Mouse (Mus musculus): Measurements from ENCODE around the gene Plagl2. TPM values are rescaled to one million over a fixed set of nuclear protein-coding genes. Genes with fewer than 3 reads are reported as not detected.
A peak's percentile ranks its signal among the peaks of the same experiment; 100 is the strongest.

Gene Plagl2
- total RNA-seq, 2 experiments from 2014 or later = 4.4 to 4.5 TPM

DNA sequence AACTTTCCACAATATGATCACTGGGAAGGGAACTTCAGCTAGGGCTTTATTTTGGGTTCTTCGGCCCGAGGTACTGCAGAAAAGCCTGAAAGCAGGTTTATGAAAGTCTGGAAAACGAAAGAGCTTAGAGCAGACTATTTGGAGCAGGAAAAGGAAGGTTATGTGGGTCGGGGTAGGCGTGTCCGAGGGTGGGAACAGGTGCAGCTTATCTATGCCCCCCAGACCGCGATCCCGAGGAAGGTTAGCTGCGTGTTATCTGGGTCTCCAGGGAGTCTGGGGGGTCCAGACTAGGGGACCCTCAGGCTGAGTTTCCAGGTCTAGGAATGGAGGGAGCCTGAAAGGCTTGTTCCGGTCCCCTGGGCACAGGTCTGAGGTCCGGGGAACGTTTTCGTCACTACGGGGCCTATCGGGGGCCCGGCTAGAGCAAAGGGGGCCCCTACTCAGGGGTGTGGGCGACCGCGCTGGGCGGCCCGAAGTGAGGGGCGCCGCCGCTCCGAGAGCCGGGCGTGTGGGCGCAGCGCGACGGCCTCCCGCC is 458 bp downstream of the Plagl2 start:
- DNase-seq (ENCODE audit: low spot score in 2 of 2) = no peak
- intact Hi-C loops (cut with DNase I) = no loop called here

DNA sequence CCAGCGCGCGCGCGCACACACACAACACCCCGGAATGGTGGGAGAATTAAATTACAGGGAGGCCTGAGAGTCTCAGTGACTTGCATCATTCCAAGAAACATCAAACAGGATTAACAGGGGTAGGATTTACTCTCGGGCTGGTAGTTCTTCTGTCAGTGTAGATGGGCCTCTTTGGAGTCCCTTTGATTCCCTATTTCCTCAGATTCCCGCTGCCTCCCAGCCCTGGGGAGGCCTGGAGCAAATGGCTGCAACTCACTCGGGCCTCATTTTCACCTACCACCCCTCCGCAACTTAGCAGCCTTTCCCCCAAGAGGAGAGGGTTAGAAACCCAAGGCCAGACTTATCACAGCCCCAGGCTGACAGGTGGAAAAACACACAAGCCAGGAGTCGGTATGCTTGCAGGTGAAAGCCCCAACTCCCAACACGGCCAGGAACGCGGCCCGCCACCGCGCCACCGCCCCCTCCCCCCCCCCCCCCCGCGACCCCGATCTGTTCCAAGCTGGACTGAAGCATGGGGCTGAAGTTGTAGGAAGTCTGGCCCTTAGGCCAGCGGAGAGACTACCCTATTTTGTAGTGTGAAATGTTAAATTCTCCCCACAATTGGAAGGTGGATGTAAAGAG is 1.3 kb downstream of the Plagl2 start:
- DNase-seq (ENCODE audit: low spot score in 2 of 2) = no peak
- intact Hi-C loops (cut with DNase I) = loop anchor here (2.0 kb wide), 1 partner anchor 79 kb away; the partner anchor contains the start of gene Tm9sf4

DNA sequence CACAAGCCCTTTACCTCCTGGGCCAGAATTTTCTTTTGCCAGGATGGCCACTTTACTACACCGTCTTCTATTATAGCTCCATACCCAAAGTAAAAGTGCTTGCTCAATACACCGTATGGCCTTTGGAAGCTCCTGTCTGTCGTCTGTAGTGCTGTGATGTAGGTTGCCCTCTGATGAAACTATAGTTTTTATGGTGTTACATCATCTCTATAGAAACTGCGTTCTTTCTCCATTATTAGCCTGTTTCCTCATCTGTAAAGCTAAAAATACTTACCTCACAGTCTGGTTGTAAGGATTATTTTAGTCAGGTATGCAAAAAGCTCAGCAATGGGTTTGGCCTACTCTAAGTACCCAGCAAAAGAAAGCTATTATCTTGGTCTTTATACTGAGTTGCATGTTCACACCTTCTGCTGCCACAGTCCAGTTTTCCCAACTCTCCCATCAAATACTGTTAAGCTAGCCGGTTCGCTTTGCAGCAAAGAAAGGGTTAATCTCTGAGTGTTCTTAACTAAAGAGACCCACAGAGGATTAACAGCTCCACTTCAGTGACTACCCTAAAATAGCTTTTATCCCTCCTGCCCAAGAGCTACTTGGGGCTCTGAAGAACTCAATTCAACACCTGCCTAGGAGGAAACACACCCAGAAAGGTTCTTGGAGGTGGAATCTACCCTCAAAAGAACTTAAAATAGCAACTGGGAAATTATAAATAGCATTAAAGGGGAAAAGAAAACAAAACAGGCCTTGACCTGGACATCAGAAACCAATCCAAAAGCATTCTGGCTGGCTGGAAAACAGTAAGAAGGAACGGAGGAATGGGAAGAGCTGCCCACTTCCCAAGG is 2.0 kb downstream of the Plagl2 start:
- DNase-seq (ENCODE audit: low spot score in 2 of 2) = no peak
- intact Hi-C loops (cut with DNase I) = loop anchor here (2.0 kb wide), 1 partner anchor 78 kb away; the partner anchor contains the start of gene Tm9sf4

DNA sequence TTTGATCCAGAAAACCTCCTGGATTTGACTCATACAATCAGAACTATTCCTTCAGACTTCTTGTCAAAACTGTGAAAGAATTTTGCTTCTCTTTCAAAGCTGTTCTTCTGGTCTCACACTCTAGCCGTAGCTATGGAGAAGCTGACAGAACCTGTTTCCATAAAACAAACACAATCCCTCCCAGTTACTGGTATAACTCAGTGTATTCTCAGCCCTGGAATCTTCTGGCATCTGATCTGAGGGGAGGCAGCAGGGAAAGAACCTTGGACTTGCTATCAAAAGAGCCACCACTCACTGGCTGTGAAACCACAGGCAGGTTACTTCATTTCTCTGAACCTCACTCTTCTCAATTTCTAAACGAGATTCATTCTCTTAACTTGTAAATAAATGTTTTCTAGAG is 2.8 kb downstream of the Plagl2 start:
- no peak for DNase-seq (ENCODE audit: low spot score in 2 of 2)
- intact Hi-C loops (cut with DNase I) = loop anchor here (2.0 kb wide), 1 partner anchor 78 kb away; the partner anchor contains the start of gene Tm9sf4

DNA sequence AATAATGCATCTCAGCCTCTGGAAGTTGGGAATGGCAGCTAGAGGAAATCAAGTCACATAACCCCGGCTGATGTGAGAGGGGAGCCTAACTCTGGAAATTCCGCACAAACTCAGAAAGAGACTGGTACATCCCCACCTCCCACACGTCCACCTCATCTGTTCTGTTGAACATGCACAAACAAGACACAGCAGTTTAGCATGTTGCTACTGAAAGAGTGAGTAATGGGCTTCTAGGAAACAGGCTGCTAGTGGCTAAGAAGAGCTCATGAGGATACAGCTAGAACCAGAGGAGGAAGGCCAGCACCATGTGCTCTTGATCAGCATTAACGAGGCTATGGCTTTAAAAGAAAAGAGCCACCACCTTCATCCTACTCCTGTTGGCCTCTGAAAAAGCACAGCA is 3.3 kb downstream of the Plagl2 start:
- intact Hi-C loops (cut with DNase I) = loop anchor here (2.0 kb wide), 1 partner anchor 77 kb away; the partner anchor contains the start of gene Tm9sf4
- no peak for DNase-seq (ENCODE audit: low spot score in 2 of 2)

DNA sequence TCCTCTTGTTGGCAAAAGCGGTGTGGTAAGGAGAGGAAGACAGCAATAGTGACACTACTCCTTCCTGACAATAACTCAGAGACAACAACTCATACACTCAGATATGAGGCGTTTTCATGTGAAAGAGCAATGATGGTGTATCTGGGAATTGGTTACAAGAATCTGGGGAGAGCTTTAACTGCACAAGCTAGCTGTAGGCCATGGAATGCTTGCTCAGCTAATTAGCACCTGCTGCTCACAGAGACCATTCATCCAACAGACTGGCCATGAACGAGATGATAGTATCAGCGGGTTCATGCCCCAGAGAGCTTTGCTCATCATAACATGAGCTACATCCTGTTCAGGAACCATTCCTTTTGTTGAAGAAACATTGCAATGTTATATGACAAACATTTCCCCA is 4.0 kb downstream of the Plagl2 start:
- intact Hi-C loops (cut with DNase I) = no loop called here
- DNase-seq (ENCODE audit: low spot score in 2 of 2) = no peak

DNA sequence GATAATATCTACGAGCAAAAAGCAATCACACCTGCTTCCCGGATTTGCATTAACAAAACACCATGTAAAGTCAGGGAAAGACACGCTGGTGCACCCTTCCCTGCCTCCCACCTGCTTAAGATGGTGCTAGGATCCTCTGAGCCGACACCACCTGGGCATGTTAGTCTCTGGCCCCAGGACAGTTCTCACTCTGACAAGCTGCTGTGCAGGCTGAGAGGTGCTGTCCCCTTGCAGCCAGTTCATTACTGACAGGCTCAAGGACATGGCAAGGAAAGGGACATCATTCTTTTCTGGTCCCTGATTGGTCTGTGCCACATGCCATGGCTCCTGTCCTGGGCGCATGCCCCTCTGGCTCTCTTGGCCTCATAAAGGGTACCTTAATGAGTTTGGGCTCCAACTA is 12.7 kb downstream of the Plagl2 start:
- intact Hi-C loops (cut with DNase I) = no loop called here
- no peak for DNase-seq (ENCODE audit: low spot score in 2 of 2)

DNA sequence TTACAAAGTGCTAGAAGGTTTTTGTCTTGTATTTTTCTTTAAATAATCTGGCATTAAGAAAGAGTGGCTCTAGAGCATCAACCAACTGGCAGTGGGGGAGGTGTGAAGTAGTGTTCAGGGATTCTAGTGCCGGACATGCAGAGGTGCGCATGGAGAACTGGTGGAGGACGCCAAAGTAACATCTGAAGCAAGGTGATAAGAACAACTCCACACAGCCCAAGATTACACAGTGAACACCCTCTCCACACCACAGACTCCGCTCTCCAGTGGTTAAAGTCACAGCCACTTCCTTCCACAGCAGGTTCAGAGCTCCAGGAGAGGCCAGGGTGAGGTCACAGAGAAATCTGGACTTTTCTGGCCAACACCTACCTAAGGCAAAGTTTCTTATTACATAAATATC is 13.3 kb downstream of the Plagl2 start:
- DNase-seq (ENCODE audit: low spot score in 2 of 2) = no peak
- intact Hi-C loops (cut with DNase I) = no loop called here

DNA sequence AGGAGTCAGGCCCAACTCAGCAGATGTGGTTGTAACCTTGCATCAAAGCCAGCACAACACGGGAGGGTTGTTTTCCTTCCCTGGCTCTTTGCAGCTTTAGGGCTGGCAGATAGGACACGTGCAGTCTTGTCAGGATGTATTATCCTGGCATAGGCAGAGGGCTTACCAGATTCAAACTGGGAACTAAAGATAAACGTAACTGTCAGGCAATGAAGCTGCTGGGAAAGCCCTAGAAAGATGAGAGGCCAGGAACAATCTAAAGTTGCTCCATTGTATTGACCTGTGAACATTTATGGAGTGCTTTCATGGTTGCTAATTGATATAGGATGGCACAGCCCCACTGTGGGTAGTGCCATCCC is 15.7 kb downstream of the Plagl2 start:
- DNase-seq (ENCODE audit: low spot score in 2 of 2) = no peak
- intact Hi-C loops (cut with DNase I) = no loop called here

DNA sequence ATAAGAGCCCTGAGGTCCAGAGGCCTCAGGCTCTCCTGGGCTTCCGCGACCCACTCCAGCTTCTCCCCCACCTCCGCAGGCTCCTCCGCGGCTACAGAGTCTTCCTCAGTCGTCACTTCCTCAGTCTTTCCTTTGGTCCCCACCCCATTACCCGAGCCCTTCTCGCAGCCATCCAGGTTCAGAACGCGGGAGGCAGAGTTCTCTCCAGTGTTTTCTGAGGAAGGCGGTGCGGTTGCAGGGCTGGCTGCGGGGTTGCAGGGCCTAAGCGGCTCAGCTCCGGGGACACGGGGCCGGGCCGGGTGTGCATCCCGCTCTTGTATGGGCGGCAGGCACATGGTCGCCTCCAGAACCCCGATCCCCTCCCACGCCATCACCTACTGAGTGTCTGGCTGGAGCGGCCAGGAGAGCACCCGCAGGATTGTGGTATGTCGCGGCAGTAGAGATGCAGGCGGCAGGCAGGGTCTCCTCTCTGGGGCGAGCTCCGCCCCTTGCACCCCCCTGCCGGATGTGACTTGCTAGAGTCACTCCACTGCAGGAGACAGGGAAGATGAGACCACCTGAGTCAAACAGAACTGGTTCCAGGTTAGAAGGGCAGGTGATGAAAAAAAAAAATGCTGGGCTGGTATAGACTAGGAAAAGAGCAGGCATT is 16.2 kb downstream of the Plagl2 start, which contains the start of gene Tspyl3:
TSS of gene Tspyl3 (minus strand) at position 496 of the 649 bp plus-strand sequence.
- peak; percentile 60 to 62 for DNase-seq (ENCODE audit: low spot score in 2 of 2)
- intact Hi-C loops (cut with DNase I) = no loop called here

DNA sequence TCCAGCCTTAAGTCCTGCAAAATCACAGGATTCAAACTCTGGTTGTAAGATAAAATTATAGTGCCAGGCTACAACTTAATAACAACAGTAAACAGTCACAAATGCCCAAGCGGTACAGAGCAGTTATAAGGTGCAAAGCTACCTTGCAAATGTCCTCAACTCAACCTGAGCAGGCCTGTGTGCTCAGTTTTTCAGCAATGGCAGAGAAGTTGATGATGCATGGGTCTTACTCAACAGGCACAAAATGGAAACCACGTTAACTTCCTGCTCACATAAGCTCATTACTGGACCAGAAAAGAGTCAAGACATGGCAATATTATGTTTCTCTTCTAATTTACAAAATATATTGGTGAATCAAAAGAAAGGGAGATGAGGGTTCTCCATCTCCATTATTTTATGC is 18.7 kb downstream of the Plagl2 start:
- DNase-seq (ENCODE audit: low spot score in 2 of 2) = no peak
- intact Hi-C loops (cut with DNase I) = no loop called here

DNA sequence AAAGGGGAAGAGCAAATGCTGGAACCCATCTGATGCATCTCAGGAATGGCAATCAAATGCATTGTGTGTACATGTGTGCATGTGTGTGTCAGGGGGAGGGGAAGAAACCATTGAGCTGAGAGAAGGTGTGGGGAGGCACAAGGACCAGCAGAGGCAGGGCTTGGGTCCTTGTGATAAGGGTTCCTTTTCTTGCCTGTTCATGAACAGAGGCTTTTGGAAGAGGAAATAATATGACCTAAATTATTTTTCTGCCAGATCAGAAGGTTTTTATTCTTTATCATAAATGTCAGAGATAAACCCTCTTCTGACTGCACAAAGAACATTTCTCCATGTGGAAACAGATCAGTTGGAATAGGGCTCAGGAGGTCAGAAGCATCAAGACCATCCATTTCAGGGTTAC is 19.1 kb downstream of the Plagl2 start:
- no peak for DNase-seq (ENCODE audit: low spot score in 2 of 2)
- intact Hi-C loops (cut with DNase I) = no loop called here

DNA sequence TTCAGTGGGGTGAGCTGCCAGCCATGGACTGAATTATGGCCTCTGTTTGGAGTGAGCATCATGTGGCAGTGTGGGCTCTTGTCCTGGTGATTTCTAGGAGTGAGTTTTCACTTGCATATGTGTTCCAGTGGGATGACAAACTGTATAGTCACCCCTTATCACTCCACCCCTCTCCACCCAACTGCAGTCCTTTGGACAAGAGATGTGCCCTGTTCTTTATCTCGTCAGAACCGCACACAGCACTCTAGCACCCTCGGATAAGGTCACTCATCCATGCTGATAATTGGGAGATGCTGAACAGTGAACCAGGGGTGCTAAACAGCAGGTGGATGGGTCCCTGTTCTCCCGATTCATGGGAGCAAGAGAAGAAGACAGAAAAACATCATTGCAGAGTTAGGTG is 19.6 kb downstream of the Plagl2 start:
- no peak for DNase-seq (ENCODE audit: low spot score in 2 of 2)
- intact Hi-C loops (cut with DNase I) = no loop called here

DNA sequence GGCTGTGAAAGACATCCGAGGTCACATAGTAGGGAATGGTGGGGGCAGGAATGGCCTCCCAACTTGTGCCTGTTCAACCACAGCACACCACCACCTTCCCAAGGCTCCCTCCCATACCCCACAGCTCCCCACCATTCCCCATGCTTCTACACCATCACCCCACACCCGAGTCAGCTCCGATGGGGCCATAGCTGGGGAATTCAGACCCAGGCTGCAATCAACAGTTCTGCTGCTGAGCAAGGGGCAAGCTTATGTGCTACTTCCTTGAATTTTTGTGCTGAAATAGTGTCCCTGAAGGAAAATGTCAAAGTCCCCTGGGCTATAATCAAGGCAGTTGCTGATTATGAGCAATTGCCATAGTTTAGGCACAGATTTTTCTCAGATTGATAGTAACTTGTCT is 22.7 kb downstream of the Plagl2 start:
- DNase-seq (ENCODE audit: low spot score in 2 of 2) = no peak
- intact Hi-C loops (cut with DNase I) = no loop called here

DNA sequence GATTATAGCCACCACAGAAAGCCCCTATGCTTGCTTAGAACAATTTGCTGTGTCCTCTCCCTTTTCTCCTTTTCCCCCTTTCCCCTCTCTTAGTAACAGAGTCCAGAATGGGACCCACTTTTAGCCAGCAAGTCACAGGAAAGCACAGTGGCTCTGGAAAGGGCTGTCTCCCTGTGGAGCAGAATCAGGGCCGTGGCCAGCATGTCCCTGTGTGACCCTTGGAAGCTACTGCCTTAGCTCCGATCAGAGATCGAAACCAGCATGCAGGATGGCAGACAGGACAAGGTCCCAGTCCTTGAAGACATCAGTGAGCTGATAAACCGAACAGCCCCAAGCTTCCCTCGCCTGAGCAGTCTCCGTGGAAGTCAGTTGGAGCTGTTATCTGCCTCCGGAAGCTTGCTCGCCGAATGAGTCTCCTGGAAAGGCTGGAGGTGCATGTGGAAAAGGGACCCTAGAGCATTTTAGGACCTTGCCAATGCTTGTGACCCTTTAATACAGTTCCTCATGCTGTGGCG is 23.3 kb downstream of the Plagl2 start:
- intact Hi-C loops (cut with DNase I) = no loop called here
- DNase-seq (ENCODE audit: low spot score in 2 of 2) = no peak

DNA sequence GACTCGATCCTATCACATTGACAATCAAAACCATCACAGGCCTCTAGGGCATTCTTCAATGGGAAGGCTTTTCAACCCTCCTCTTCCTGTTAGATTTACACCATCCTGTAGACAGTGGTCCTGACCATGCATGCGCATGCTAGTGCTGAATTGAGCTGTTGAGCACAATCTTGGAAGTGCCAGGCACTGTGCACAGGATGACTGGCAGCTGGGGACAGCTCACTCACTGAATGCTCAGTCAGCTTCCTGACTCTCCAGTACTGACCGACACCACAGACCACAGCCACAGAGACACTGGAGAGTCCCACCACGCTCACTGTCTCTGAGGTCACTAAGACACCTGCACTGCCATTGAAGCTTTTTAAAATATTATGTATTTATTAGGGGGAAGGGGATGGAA is 25.8 kb downstream of the Plagl2 start:
- no peak for DNase-seq (ENCODE audit: low spot score in 2 of 2)
- intact Hi-C loops (cut with DNase I) = no loop called here

DNA sequence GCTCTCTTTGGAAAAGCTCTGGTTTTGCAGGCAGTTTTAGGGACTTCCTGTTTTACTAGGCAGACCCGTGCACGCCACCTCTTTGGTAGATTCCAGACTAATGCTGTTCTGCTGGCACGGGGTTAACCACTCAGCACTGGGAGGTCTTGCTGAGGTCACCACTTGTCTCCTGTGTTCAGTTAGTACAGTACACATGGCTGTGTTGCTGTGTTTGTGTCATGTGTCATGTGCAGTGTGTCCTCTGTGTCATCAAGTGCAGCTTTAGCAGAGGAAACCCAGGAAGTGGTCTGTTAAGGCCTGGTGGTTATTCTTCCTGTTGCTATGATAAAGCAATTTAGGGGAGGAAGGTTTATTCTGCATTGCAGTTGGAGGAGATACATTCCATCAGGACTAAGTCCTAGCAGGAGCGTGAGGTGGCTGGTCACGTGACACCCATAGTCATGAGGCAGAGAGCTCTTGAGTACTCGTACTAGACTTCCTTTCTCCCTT is 26.4 kb downstream of the Plagl2 start:
- DNase-seq (ENCODE audit: low spot score in 2 of 2) = no peak
- intact Hi-C loops (cut with DNase I) = no loop called here

DNA sequence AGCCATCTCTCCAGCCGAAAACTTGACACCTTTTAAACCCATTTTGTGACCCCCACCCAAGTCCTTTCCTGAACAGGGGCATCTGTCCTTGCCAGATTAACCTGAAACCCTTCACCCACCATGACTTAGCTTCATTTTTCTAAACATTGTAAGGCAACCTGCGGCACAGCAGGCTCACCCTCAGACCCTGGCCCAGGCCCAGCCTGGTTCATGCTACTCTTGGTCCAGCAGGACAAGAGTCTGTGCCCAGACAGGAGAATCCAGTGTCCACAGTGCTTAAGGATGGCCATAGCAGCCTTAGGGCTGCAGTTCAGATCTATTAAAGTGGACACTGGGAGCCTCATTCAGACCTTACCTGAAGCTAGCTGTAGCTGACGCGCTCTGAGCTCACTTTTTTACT is 27.9 kb downstream of the Plagl2 start:
- intact Hi-C loops (cut with DNase I) = no loop called here
- no peak for DNase-seq (ENCODE audit: low spot score in 2 of 2)

DNA sequence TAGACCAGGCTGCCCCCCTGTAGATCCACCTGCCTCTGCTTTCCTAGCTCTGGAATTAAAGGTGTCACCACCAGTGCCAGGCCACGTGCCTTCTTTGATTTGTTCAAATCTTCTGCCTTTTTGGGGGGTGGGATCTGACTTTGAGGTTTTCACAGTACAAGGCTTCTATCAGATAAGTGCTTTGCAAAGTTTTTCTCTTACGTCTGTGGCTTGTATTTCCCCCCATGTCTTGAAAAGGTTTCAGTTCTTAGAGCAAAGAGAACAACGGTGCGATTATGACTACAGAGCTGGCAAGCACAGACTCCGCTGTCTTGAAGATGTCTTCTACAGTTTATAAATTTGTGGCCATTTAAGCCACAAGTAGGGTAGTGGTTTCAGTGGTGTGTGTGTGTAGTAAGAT is 29.8 kb downstream of the Plagl2 start:
- intact Hi-C loops (cut with DNase I) = no loop called here
- DNase-seq (ENCODE audit: low spot score in 2 of 2) = no peak

DNA sequence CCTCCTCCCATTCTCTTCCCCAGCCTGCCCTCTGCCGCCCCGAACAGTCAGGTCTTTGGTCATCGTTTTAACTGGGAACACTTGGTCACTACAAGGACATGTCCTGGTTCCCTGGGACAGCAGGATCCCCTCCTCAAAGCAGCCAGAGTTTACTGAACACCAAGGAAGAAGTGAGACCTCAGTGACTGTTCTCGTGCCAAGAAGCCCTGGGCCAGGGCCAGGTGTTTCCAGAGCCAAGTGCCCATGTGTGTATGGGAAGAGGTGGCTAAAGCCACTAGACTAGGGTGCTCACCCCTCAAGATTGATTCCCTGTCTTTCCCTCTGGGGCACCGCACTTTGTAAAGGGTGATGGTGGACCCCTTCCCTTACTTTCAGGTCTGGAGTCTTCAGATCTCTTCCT is 31.9 kb downstream of the Plagl2 start:
- intact Hi-C loops (cut with DNase I) = no loop called here
- DNase-seq (ENCODE audit: low spot score in 2 of 2) = no peak
